Mouse (Mus musculus): ENCODE data around the gene Cep112.

Cep112 gene

DNA sequence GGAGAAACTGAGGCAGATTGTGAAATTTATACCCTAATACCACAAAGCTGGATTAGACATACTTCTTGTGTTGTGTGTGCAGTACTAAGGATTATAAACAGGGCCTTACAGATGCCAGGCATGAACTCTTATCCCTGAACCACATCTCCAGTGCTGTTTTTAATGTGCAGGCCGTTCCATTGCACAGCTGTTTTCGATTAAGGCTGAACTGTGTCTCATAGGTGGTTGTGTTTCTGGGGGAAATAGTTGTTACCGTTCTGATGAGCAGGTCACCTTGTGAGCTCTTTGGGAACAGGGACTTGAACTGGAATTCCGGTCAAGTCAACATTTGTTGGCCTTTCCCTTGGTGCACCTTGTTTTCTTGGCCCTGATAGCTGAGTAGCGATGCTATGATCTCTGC, 456.7 kb downstream of the Cep112 start:
- DNase-seq (ENCODE audit: low read depth, low spot score), result no peak
- Histone ChIP-seq H3K27me3 (ENCODE audit: control insufficient read depth, insufficient read depth, low read length, poor library complexity, severe bottlenecking) (no peaks in the 10 kb centered on the region), H3K36me3 (ENCODE audit: control insufficient read depth, insufficient read depth, low read length, poor library complexity, severe bottlenecking) (no peaks in the 10 kb centered on the region)

DNA sequence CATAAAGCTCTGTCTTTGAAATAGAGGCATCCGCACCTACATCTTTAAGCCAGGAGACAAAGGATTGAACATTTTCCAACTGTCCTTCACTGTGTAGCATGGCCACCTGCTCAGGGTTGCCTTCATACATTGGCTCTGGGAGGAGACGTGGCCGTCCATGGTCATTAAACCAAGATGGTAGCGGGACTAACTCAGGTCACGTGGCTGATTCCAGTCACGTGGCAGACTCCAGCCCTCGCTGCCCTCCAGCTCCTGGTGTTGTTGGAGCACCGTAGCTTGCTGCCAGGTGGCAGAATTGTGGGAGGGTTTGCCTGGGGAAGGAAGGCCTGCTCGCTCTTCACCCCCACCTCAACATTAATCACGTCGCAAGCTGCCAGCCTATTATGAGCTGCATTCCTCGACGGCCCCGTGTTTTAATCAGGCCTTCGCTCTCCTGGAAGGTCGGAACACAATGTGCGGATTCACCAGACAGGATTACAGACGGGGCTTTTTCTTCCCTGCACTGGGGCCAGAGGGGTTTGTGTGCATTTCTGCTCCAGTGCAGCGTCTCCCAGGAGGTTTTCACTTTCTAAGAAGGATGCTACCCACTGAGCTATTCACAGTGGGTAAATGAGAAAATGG, 460.4 kb downstream of the Cep112 start:
- Histone ChIP-seq H3K27me3 (ENCODE audit: control insufficient read depth, insufficient read depth, low read length, poor library complexity, severe bottlenecking) (no peaks in the 10 kb centered on the region), H3K36me3 (ENCODE audit: control insufficient read depth, insufficient read depth, low read length, poor library complexity, severe bottlenecking) (no peaks in the 10 kb centered on the region)
- DNase-seq (ENCODE audit: low read depth, low spot score), result no peak

GRCm38 (mm10) chr11:108886060-108886459, 461.1 kb downstream of the Cep112 start:
- no peak for DNase-seq (ENCODE audit: low read depth, low spot score)

DNA sequence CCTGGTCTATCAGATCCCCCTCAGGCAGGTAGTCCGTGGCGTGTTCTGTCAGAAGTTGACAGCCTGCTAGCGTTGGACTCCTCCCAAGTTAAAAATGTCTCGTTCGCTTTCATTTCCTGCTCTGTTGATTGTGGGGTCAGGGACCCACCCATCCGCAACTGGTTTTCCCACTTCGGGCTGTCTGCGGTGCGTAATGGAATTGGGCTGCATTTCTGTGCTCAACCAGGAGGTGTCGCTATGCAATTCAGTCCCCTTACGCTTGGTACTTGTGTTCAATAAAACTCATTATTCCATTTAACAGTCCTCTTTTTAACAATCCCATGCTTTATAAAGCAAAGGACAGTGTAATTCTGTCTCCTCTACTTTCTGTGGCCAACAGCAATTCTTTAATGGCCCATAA, 464.1 kb downstream of the Cep112 start:
- H3K27me3 ChIP-seq (ENCODE audit: control insufficient read depth, insufficient read depth, low read length, poor library complexity, severe bottlenecking), result no peaks in the 10 kb centered on the region
- H3K36me3 ChIP-seq (ENCODE audit: control insufficient read depth, insufficient read depth, low read length, poor library complexity, severe bottlenecking), result no peaks in the 10 kb centered on the region
- no peak for DNase-seq (ENCODE audit: low read depth, low spot score)

More at GRCm38 (mm10) chr11:108886060-108886459, 461.1 kb downstream of the Cep112 start:
- no peaks in the 10 kb centered on the region for H3K36me3 ChIP-seq (ENCODE audit: control insufficient read depth, insufficient read depth, low read length, poor library complexity, severe bottlenecking)
- no peaks in the 10 kb centered on the region for H3K27me3 ChIP-seq (ENCODE audit: control insufficient read depth, insufficient read depth, low read length, poor library complexity, severe bottlenecking)

DNA sequence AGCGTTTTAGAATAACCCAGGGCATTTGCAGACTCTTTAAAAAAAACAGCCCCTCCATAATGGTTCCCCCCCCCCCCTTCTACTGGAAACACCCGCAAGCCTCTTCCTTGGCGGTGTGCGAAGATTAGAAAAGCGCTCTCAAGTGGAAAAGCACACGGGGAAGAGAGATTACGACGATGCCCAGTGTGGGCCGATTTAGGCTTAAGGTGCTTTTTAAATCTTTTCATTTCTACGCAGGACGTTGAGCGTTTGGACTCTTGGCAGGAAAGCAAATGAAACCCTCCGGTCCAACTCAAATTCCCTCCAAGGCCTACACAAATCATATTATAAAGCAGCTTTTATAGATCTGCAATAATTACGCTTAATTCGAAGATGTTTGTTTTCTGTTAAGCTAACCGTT, 465.6 kb downstream of the Cep112 start:
- H3K36me3 ChIP-seq (ENCODE audit: control insufficient read depth, insufficient read depth, low read length, poor library complexity, severe bottlenecking), result no peaks in the 10 kb centered on the region
- DNase-seq (ENCODE audit: low read depth, low spot score), result no peak
- no peaks in the 10 kb centered on the region for H3K27me3 ChIP-seq (ENCODE audit: control insufficient read depth, insufficient read depth, low read length, poor library complexity, severe bottlenecking)

DNA sequence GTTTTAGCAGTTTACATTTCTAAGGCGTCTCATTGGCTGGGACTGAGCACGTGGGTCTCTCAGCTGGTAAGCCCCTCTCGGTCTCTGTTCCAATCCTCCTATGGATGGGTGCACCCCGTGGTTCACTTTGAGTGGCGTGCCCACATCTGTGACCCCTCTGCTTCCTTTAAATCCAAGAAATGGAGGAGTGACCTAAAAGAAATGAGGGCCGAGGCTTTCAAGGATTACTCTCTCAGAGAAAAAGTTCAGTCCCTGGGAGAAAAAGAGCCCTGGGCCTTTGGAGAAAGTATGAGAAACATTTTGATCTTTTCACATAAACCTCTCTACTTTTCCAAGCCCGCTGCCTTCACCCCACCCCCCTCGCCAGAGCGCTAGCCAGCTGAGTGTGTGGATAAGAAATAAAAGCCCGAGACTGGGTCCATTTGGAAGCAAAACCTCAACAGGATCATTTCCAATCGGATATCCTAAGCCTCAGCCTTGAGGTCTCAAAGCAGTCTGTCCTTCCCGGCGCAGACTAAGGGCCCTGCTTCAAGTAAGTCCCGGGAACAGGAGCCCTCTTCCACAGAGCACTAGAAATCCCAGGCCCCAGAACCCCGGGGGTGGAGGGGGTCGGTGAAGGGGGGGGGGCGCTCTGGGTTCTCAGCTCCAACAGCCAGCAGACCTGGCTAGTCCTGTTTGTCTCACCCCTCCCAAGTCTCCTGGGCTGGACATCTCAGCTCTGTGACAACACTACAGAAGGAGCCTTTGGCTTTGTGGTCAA, 466.3 kb downstream of the Cep112 start:
- no peaks in the 10 kb centered on the region for H3K27me3 ChIP-seq (ENCODE audit: control insufficient read depth, insufficient read depth, low read length, poor library complexity, severe bottlenecking)
- no peak for DNase-seq (ENCODE audit: low read depth, low spot score)

DNA sequence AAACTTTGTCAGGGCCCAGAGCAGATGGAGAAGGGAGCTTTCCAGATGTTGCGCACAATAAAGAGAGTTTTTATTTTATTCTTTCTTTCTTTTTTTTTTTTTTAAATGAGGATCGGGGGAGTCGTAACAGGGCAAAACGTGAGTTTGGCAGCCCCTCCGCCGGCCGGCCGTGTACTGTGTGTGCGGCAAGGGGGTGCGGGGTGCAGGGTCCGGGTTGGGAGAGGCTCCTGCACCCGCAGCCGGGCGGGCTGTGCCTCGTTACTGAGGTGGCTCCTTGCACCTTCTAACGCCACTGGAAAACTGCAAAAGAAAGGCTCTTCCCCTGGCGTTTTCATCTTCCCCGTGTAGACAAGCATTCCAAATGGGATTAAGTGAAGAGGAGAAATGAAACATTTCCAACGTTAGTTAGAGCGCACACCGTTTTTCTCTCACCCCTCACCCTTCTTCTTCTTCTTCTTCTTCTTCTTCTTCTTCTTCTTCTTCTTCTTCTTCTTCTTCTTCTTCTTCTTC, 466.9 kb downstream of the Cep112 start:
- Histone ChIP-seq H3K36me3 (ENCODE audit: control insufficient read depth, insufficient read depth, low read length, poor library complexity, severe bottlenecking) (no peaks in the 10 kb centered on the region), H3K27me3 (ENCODE audit: control insufficient read depth, insufficient read depth, low read length, poor library complexity, severe bottlenecking) (no peaks in the 10 kb centered on the region)
- DNase-seq (ENCODE audit: low read depth, low spot score), result no peak

More for the DNA sequence above, 466.3 kb downstream of the Cep112 start:
- no peaks in the 10 kb centered on the region for H3K36me3 ChIP-seq (ENCODE audit: control insufficient read depth, insufficient read depth, low read length, poor library complexity, severe bottlenecking)

DNA sequence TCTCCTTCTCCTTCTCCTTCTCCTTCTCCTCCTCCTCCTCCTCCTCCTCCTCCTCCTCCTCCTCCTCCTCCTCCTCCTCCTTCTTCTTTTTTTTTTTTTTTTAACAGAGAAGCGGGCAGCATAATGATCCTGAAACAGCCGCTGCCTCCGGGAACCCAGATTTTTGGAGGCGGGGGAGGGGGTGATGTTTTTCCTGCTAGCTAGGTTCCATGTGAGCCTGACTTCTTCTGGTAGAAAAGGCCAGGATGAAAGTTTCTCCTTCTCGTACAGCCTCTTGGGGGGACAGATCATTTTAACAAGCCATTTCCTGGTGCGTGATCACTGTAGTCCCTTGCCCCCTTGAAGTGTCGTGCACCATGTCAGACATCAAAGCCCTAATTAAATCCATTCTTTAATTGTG, 467.4 kb downstream of the Cep112 start:
- DNase-seq (ENCODE audit: low read depth, low spot score), result no peak
- H3K27me3 ChIP-seq (ENCODE audit: control insufficient read depth, insufficient read depth, low read length, poor library complexity, severe bottlenecking), result no peaks in the 10 kb centered on the region
- H3K36me3 ChIP-seq (ENCODE audit: control insufficient read depth, insufficient read depth, low read length, poor library complexity, severe bottlenecking), result no peaks in the 10 kb centered on the region

DNA sequence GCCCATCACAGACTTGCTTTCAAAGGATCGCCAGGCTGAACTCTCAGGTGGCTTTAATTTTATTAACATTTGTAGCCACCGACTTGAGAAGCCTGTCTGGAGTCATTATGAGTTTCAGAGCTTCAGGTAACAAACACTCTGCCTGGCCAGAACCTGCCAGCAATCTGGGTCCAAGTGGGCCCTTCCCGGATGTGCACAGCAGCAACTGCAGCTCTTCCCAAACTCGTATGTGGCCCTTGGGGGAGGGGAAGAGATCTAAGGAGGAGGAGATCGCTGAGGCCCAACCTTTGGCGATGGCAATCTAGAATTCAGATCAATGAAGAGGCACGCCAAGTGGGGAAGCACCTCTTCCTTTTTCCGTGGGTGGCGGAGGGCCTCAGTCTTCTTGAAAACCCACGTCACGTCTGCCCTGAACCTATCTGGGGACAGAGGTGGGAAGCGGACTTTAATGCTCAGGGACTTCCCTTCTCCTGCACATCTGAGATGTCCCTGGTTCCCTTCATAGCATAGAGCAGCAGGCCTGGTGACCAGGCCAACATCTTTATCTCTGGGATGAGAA, 468.3 kb downstream of the Cep112 start:
- Histone ChIP-seq H3K27me3 (ENCODE audit: control insufficient read depth, insufficient read depth, low read length, poor library complexity, severe bottlenecking) (no peaks in the 10 kb centered on the region), H3K36me3 (ENCODE audit: control insufficient read depth, insufficient read depth, low read length, poor library complexity, severe bottlenecking) (no peaks in the 10 kb centered on the region)
- no peak for DNase-seq (ENCODE audit: low read depth, low spot score)

- DNase-seq (ENCODE audit: low read depth, low spot score), result no peak
These were observed 469.0 kb downstream of the Cep112 start for GRCm38 (mm10) chr11:108893855-108894510.

DNA sequence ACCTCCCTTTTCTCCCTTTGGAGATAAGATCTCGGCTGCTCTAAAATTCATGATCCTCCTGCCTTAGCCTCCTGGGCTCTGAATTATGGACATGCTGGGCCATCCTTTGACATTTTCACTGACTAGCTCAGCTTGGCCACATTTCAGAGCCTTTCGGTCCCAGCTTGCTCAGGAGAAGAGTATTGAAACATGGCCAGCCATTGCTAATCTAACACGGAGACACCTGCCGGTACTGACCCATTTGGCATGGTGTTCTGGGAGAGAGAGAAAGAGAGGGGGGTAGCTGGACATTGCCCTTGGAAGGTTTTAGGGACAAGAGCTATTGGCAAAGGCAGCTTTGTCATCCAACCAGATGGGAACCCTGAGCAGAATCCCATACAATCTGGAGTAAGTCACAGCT, 472.0 kb downstream of the Cep112 start:
- Histone ChIP-seq H3K27me3 (ENCODE audit: control insufficient read depth, insufficient read depth, low read length, poor library complexity, severe bottlenecking) (no peaks in the 10 kb centered on the region), H3K36me3 (ENCODE audit: control insufficient read depth, insufficient read depth, low read length, poor library complexity, severe bottlenecking) (no peaks in the 10 kb centered on the region)
- DNase-seq (ENCODE audit: low read depth, low spot score), result no peak

More at GRCm38 (mm10) chr11:108893855-108894510, 469.0 kb downstream of the Cep112 start:
- Histone ChIP-seq H3K36me3 (ENCODE audit: control insufficient read depth, insufficient read depth, low read length, poor library complexity, severe bottlenecking) (no peaks in the 10 kb centered on the region), H3K27me3 (ENCODE audit: control insufficient read depth, insufficient read depth, low read length, poor library complexity, severe bottlenecking) (no peaks in the 10 kb centered on the region)

- H3K27me3 ChIP-seq (ENCODE audit: control insufficient read depth, insufficient read depth, low read length, poor library complexity, severe bottlenecking), result no peaks in the 10 kb centered on the region
- DNase-seq (ENCODE audit: low read depth, low spot score), result no peak
- H3K36me3 ChIP-seq (ENCODE audit: control insufficient read depth, insufficient read depth, low read length, poor library complexity, severe bottlenecking), result no peaks in the 10 kb centered on the region
These were observed 473.1 kb downstream of the Cep112 start for GRCm38 (mm10) chr11:108898063-108898462.

- DNase-seq (ENCODE audit: low read depth, low spot score), result no peak
- Histone ChIP-seq H3K36me3 (ENCODE audit: control insufficient read depth, insufficient read depth, low read length, poor library complexity, severe bottlenecking) (no peaks in the 10 kb centered on the region), H3K27me3 (ENCODE audit: control insufficient read depth, insufficient read depth, low read length, poor library complexity, severe bottlenecking) (no peaks in the 10 kb centered on the region)
These were observed 473.5 kb downstream of the Cep112 start for GRCm38 (mm10) chr11:108898483-108898882.

GRCm38 (mm10) chr11:108900718-108901488, 475.9 kb downstream of the Cep112 start:
- no peak for DNase-seq (ENCODE audit: low read depth, low spot score)
- H3K36me3 ChIP-seq (ENCODE audit: control insufficient read depth, insufficient read depth, low read length, poor library complexity, severe bottlenecking), result no peaks in the 10 kb centered on the region
- H3K27me3 ChIP-seq (ENCODE audit: control insufficient read depth, insufficient read depth, low read length, poor library complexity, severe bottlenecking), result no peaks in the 10 kb centered on the region

All from splenic B cell, adult 2 months (primary cell).